Mouse (Mus musculus): ENCODE data around the gene Srgap1. TPM values are rescaled to one million over a fixed set of nuclear protein-coding genes. Genes with fewer than 3 reads are reported as not detected.

The Srgap1 gene
- polyA plus RNA-seq, 1 experiment from 2014 or later = 39.9 TPM

GRCm38 (mm10) chr10:122012321-122012720, 34.8 kb downstream of the Srgap1 start:
- WGBS = 86% methylated on average over 6 of the region's 6 CpGs
- H3K4me2 ChIP-seq = no peak overlapping the region
- H3K9ac ChIP-seq = no peak overlapping the region
- no peaks in the 10 kb centered on the region for H3K9me3 ChIP-seq
- no peaks in the 10 kb centered on the region for H3K27me3 ChIP-seq
- ATAC-seq (ENCODE audit: low read depth) = no peak
- H3K27ac ChIP-seq (replicated peaks) = no peak overlapping the region
- no peaks in the 10 kb centered on the region for H3K36me3 ChIP-seq
- no peak overlapping the region for H3K4me3 ChIP-seq
- peaks cover 36% of the 10 kb centered on the region for H3K4me1 ChIP-seq (replicated peaks)

- H3K36me3 ChIP-seq = no peaks in the 10 kb centered on the region
- H3K4me2 ChIP-seq = no peak overlapping the region
- H3K27ac ChIP-seq (replicated peaks) = peak overlapping the region; percentile 49
- H3K27me3 ChIP-seq = no peaks in the 10 kb centered on the region
- no peak overlapping the region for H3K9ac ChIP-seq
- no peaks in the 10 kb centered on the region for H3K9me3 ChIP-seq
- H3K4me1 ChIP-seq (replicated peaks) = peaks cover 46% of the 10 kb centered on the region
- no peak for ATAC-seq (ENCODE audit: low read depth)
- 53% methylated on average over 12 of the region's 12 CpGs for WGBS
- no peak overlapping the region for H3K4me3 ChIP-seq
Observed at GRCm38 (mm10) chr10:122008731-122009391, 38.3 kb downstream of the Srgap1 start.

- no peak overlapping the region for H3K9ac ChIP-seq
- H3K27ac ChIP-seq (replicated peaks) = peak overlapping the region; percentile 49
- H3K36me3 ChIP-seq = no peaks in the 10 kb centered on the region
- H3K4me2 ChIP-seq = no peak overlapping the region
- H3K27me3 ChIP-seq = no peaks in the 10 kb centered on the region
- H3K4me1 ChIP-seq (replicated peaks) = peaks cover 46% of the 10 kb centered on the region
- 68% methylated on average over 2 of the region's 2 CpGs for WGBS
- H3K9me3 ChIP-seq = no peaks in the 10 kb centered on the region
- ATAC-seq (ENCODE audit: low read depth) = no peak
- no peak overlapping the region for H3K4me3 ChIP-seq
Observed at GRCm38 (mm10) chr10:122008370-122008730, 38.8 kb downstream of the Srgap1 start.

DNA sequence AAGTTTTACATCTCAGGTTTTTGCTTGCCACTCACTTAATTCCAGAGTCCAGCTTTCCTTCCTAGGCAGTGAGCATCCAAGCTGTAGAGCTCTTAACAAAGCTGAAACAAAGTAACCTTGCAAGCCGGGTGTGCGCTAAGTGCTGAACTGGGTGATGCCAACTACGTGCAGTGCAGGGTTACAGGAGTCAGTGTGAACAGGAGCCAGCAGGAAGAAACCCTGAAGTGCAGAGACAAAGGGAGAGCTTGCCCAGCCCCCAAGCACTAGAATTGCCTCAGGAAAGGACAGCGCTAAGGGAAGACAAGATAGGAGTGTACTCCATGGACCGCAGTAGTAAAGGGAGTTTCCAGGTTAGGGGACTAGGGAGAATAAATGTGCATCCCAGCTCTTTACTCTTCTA, 40.5 kb downstream of the Srgap1 start:
- peaks cover 46% of the 10 kb centered on the region for H3K4me1 ChIP-seq (replicated peaks)
- no peaks in the 10 kb centered on the region for H3K9me3 ChIP-seq
- H3K36me3 ChIP-seq = peaks cover 11% of the 10 kb centered on the region; the same call in 1 of the 2 replicates
- H3K4me3 ChIP-seq = no peak overlapping the region
- no peak overlapping the region for H3K4me2 ChIP-seq
- H3K9ac ChIP-seq = no peak overlapping the region
- peak overlapping the region; percentile 46 for H3K27ac ChIP-seq (replicated peaks)
- no peaks in the 10 kb centered on the region for H3K27me3 ChIP-seq
- ATAC-seq (ENCODE audit: low read depth) = no peak
- WGBS = 42% methylated on average over 5 of the region's 5 CpGs

- Histone ChIP-seq H3K36me3 (peaks cover 11% of the 10 kb centered on the region; the same call in 1 of the 2 replicates), H3K4me2 (no peak overlapping the region), H3K27ac (replicated peaks) (no peak overlapping the region), H3K4me3 (no peak overlapping the region), H3K4me1 (replicated peaks) (peaks cover 46% of the 10 kb centered on the region), H3K9ac (no peak overlapping the region), H3K27me3 (no peaks in the 10 kb centered on the region), H3K9me3 (no peaks in the 10 kb centered on the region)
- 86% methylated on average over 6 of the region's 6 CpGs for WGBS
- 0 out of 2 replicates have a peak, but pooled peaks have one; percentile 24 for ATAC-seq (ENCODE audit: low read depth)
Observed at GRCm38 (mm10) chr10:122006151-122006550, 41.0 kb downstream of the Srgap1 start.

DNA sequence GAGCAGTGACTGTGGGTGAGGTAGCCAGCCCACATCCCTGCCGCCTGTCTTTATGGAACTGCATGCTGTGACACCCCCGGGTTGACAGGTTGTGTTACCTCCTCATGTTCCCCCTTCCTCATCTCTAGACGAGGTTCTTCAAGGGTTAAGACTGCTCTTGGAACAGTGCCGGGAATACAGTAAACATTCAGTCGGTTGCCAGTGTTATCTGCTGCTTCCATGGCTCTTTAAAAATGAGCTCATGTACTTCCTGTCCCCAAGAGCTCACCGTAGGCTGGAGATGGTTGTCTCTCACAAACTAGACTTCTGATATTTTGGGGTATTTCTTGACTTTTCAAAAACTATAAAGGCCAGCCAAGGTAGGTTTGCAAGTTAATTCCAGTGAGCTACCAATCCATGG, 41.6 kb downstream of the Srgap1 start:
- peaks cover 11% of the 10 kb centered on the region; the same call in 1 of the 2 replicates for H3K36me3 ChIP-seq
- H3K4me3 ChIP-seq = no peak overlapping the region
- H3K4me1 ChIP-seq (replicated peaks) = peaks cover 46% of the 10 kb centered on the region
- H3K9me3 ChIP-seq = no peaks in the 10 kb centered on the region
- WGBS = 58% methylated on average over 6 of the region's 6 CpGs
- no peak overlapping the region for H3K9ac ChIP-seq
- no peaks in the 10 kb centered on the region for H3K27me3 ChIP-seq
- H3K27ac ChIP-seq (replicated peaks) = no peak overlapping the region
- no peak overlapping the region for H3K4me2 ChIP-seq
- ATAC-seq (ENCODE audit: low read depth) = no peak

DNA sequence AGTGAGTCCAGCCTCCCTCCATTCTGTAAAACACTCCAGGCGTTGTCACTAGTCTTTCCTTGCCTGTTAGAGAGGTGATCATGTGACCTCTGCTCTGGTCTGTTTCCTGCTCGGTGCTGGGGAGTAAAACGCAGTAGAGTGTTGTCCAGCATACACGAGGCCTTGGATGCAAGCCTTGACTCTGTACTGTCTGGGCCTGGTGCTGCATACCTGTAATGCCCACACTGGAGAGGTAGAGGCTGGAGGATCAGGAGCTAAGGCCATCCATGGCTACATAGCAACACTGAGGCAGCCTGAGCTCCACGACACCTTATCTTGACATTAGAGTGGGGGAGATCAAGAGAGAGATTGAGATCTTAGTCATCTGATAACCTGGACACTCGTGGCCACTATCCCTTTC, 44.2 kb downstream of the Srgap1 start:
- peaks cover 11% of the 10 kb centered on the region; the same call in 1 of the 2 replicates for H3K36me3 ChIP-seq
- no peaks in the 10 kb centered on the region for H3K27me3 ChIP-seq
- ATAC-seq (ENCODE audit: low read depth) = no peak
- WGBS = 83% methylated on average over 6 of the region's 6 CpGs
- H3K4me1 ChIP-seq (replicated peaks) = peaks cover 41% of the 10 kb centered on the region
- no peak overlapping the region for H3K27ac ChIP-seq (replicated peaks)
- no peaks in the 10 kb centered on the region for H3K9me3 ChIP-seq
- H3K4me2 ChIP-seq = no peak overlapping the region
- no peak overlapping the region for H3K4me3 ChIP-seq
- no peak overlapping the region for H3K9ac ChIP-seq

DNA sequence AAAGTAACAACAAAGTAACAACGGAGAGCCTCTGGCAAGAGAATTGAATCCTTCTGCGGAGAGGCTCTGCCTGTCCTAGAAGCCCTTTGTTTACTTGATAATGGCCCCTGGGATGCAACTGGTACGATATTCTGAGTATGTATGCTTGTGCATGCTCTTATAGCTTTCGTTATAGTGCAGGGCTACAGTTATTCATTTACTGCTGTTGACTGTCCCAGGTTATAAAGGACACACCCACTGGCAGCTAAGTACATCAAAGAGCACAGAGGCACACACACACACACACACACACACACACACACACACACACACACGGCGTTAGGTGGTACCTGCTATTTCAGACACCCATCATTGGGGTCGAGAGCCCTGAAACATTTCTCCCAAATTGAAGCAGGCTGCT, 48.3 kb downstream of the Srgap1 start:
- no peak for ATAC-seq (ENCODE audit: low read depth)
- Histone ChIP-seq H3K36me3 (peaks cover 11% of the 10 kb centered on the region; the same call in 1 of the 2 replicates), H3K9ac (no peak overlapping the region), H3K4me3 (no peak overlapping the region), H3K27me3 (no peaks in the 10 kb centered on the region), H3K4me1 (replicated peaks) (peaks cover 45% of the 10 kb centered on the region), H3K4me2 (no peak overlapping the region), H3K27ac (replicated peaks) (no peak overlapping the region), H3K9me3 (no peaks in the 10 kb centered on the region)
- 67% methylated on average over 7 of the region's 7 CpGs for WGBS

DNA sequence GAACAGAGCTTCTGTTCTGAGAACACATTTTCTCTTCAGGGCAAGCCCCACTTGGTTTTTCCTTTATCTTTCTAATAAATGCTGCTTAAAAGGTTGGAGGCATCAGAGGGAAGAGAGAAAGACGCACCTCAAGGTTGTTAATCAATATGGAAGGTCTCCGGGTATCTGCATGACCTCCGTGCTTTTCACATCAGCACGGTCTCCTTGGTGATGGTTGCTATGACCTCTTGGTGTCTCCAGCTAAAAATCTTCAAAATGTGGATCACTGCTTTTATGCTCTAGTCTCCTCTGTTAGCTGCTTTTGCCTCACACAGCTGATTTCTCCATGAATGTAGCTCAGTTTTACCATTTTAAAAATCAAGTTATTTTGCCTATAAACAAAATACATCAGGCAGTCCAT, 50.6 kb downstream of the Srgap1 start:
- Histone ChIP-seq H3K4me3 (no peak overlapping the region), H3K4me2 (no peak overlapping the region), H3K36me3 (no peaks in the 10 kb centered on the region), H3K4me1 (replicated peaks) (peaks cover 46% of the 10 kb centered on the region), H3K9me3 (no peaks in the 10 kb centered on the region), H3K9ac (no peak overlapping the region), H3K27me3 (no peaks in the 10 kb centered on the region), H3K27ac (replicated peaks) (peak overlapping the region; percentile 49; the same call in 1 of the 2 replicates)
- peak; percentile 37 for ATAC-seq (ENCODE audit: low read depth)
- WGBS = 13% methylated on average over 4 of the region's 4 CpGs

DNA sequence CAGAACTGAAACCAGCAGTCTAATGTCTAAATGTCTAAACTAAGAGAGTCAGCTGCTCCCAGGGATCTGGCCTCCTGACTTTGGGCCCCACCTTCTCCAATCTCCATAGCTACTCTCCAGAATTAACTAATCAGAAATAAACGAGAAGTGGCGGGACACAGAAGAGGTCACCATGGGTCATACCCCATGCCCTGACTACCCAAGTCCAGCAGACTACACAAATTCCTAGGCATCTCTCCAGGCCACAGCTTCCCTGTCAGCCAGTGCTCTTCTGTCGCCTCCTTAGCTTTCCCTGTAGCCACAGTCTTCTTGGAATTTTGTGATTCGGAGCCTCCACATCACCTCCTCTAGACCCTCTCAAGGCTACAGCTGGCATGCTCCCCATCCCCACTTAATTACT, 51.7 kb downstream of the Srgap1 start:
- H3K4me1 ChIP-seq (replicated peaks) = peaks cover 45% of the 10 kb centered on the region
- H3K27ac ChIP-seq (replicated peaks) = peak overlapping the region; percentile 39; the same call in 1 of the 2 replicates
- no peaks in the 10 kb centered on the region for H3K9me3 ChIP-seq

DNA sequence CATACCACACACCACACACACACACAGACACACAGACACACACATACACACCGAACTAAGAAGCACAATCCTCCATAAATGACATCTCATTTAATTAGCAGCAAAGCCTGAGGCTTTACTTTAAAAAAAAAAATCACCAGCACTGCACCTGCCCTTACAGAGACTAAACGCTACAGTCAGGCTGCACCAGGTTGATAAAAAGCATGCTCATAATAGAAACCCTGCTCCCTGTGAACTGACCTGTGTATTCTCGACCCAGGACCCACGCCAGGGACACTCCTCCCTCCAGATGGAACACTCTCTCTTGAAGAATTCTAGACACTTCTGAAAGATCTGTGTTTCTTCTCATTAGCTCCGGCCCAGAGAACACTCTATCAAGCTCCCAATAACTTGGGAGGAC, 52.5 kb downstream of the Srgap1 start:
- Histone ChIP-seq H3K27me3 (no peaks in the 10 kb centered on the region), H3K27ac (replicated peaks) (no peak overlapping the region), H3K4me3 (no peak overlapping the region), H3K4me1 (replicated peaks) (peaks cover 37% of the 10 kb centered on the region), H3K4me2 (no peak overlapping the region), H3K9me3 (no peaks in the 10 kb centered on the region), H3K9ac (0 out of 2 replicates have a peak overlapping the region, but pooled peaks have one; percentile 38), H3K36me3 (no peaks in the 10 kb centered on the region)
- WGBS = 60% methylated on average over 5 of the region's 5 CpGs
- ATAC-seq (ENCODE audit: low read depth) = no peak

More for the DNA sequence above, 51.7 kb downstream of the Srgap1 start:
- H3K9ac ChIP-seq = no peak overlapping the region
- no peak for ATAC-seq (ENCODE audit: low read depth)
- no peaks in the 10 kb centered on the region for H3K27me3 ChIP-seq
- no peak overlapping the region for H3K4me3 ChIP-seq
- H3K4me2 ChIP-seq = no peak overlapping the region
- H3K36me3 ChIP-seq = no peaks in the 10 kb centered on the region
- 31% methylated on average over 4 of the region's 4 CpGs for WGBS

- Histone ChIP-seq H3K4me3 (no peak overlapping the region), H3K9ac (no peak overlapping the region), H3K4me1 (replicated peaks) (peaks cover 29% of the 10 kb centered on the region), H3K9me3 (no peaks in the 10 kb centered on the region), H3K4me2 (no peak overlapping the region), H3K27ac (replicated peaks) (no peak overlapping the region), H3K27me3 (no peaks in the 10 kb centered on the region), H3K36me3 (no peaks in the 10 kb centered on the region)
- ATAC-seq (ENCODE audit: low read depth) = no peak
- 51% methylated on average over 8 of the region's 8 CpGs for WGBS
Observed at GRCm38 (mm10) chr10:121992609-121993008, 54.5 kb downstream of the Srgap1 start.

DNA sequence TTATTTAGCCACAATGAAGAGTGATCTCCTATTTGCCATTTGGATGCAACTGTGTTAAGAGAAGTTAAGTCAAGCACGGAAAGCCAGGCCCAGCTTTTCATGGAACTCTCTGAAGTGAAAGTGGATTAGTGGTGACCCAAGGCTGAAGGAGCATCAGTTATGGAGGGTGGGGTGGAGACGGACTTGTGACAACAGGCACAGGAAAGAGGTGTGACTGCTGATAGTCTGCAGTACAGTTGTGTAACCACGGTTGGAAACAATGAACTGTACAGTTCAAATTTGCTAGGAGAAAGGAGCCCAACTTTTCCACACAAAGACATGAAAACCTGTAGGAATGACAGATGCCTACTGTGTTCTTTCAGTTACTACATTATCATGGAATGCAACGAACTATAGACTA, 60.1 kb downstream of the Srgap1 start:
- ATAC-seq (ENCODE audit: low read depth) = no peak
- Histone ChIP-seq H3K4me2 (no peak overlapping the region), H3K4me1 (replicated peaks) (peaks cover 14% of the 10 kb centered on the region), H3K36me3 (no peaks in the 10 kb centered on the region), H3K9me3 (no peaks in the 10 kb centered on the region), H3K27me3 (no peaks in the 10 kb centered on the region), H3K4me3 (no peak overlapping the region), H3K9ac (no peak overlapping the region), H3K27ac (replicated peaks) (no peak overlapping the region)
- 85% methylated on average over 4 of the region's 4 CpGs for WGBS
